Mouse (Mus musculus) embryo, embryonic 10 days (tissue): ENCODE data around the gene Cramp1l.

ENCODE experiments used
- DNase-seq: peaks from one replicate; pipeline ENCODE4 v3.0.0-alpha.2; 2015; ENCODE audit warnings: low spot score

The Cramp1l gene

DNA sequence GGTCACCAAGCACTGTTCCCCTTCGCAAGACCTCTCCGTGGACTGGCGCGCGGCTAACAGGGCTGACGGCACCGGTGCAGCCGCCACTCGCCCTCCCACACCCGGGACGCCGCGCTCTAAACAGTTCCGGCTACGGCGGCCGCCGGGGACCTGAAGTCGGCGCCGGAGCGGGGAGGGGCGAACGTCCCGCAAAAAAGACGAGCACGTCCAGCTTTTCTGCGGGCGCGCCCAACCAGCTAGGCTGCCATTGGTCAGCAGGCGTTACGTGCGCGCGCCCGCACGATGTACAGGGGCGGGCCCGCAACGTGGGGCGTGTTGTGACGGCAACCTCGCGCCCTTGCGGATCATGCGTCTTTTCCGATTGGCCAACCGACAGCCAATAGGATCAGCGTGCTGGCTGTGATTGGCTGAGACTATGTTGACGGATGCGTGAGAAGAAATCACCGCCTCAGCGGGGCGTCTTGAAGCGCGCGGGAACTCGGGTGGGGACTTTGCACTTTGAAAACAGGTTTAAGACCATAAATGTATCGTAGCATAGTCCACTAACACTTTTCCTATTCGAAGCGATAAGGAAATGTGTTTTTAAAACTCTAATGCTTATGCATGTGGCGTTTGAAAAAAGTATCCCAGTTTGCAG lies at the start of gene Cramp1l, which contains the start of gene Ift140:
Gene Cramp1l, minus strand, starts transcription at position 134 of the 637 bp plus-strand sequence.
Gene Ift140, plus strand, starts transcription at position 431 of the 637 bp plus-strand sequence.
- DNase-seq = peak; percentile 100

DNA sequence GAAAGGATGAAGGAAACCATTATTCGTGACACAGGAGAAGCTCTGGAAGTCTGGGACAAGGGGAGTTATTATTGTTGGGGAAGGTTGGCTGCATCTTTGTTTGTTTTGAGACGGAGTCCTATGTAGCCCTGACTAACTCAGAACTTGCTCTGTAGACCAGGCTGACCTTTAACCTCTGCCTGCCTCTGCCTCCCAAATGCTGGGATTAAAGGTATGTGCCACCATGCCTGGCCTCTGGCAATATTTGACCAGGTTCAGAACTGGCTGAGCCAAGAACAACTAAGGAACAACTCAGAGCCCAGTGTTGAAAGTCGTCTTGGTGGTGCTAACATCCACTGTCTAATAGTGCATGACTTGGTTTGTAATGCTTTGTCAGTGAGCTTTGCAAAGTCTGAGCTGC lies 49.6 kb upstream of the Cramp1l start:
- DNase-seq = no peak

DNA sequence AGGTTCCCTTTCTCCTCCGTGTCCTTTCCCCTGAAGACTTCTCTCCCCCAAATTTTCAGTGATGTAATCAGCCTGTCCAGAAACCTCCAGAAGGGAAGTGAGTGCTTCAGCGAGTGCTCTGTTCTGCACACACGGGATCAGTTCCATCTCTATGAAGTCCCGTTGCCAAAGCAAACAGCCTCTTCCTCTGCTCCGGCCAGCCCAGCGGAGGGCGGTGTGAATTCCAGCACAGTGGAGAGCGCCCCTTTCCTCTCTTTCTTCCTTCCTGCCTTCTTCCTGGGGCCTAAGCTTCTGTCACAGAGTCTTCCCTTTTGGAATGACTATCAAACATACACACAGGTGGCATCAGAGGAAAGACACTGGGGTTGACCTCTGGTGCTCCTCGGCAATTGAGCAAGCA lies 48.8 kb upstream of the Cramp1l start:
- no peak for DNase-seq

DNA sequence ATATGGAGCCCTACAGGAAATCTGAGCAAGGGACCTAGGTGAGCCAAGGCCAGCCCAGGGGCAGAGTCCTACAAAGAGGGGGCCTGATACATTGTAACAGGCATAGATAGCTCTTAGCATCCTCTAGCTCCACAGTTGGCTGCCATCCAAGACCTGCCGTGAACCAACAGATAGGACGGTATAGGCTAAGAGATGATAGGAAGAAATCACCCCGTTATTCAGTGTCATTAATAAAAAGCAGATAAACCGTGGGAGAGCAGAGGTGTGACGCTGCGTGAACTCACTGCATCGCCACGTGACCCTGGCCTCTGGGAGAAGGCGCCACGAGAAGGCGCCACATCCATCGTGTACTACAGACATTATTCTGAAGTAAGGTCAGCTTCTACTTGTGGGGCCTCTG lies 48.3 kb upstream of the Cramp1l start:
- no peak for DNase-seq

DNA sequence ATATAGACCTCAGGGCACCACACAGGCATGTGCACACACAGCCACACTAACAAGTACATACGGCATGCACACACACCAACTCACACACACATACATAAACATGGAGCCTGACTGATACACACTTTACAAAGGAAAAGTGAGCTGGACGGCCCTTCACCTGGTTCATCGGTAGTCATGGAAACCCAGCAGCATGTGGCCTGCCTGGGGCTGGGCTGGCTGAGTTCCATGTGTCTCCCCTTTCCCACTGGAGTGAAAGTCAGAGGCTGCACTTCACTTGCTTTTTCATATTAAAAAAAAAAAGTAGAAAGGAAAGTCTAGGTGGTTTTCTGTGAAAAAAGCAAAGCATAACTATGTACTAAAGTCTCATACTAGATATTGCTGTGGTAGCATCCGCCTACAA lies 47.7 kb upstream of the Cramp1l start:
- no peak for DNase-seq

DNA sequence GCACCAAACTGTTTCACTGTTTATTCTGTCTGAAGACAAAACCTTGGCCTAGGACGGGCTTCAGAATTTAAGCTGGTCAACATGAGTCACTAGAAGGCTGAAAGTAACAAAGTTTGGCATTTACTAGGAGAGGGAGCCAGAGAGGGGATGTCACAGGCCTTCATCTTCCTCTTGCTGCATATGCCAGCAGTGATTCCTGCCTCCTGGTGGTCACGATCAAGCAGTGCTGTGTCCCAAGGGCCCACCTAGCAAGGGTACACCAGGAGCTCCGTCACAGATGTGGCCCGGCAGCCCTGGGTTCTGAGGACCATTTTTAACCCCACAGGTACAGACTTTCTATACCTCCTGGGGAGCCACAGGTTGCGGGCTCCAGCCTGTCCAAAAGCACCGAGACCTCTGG lies 41.5 kb upstream of the Cramp1l start:
- DNase-seq = no peak

DNA sequence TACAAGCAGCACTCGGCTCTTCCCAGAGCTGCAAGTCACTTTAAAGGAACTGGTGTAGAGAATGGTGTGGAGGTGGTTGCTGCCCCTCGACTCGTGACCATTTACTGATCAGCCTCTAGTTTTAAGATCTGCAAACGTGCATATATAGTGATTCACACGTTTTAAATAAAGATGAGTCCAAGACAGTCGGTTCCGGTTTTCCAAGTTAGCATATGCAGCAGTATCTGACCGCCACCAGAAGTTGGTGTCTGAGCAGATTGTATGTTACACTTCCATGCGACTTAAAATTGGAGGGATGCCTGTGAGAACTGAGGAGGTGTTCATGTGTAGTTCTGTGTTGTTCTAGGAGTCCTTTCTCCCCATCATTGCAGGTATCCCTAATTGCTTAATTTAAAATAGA lies 37.7 kb upstream of the Cramp1l start:
- DNase-seq = no peak

DNA sequence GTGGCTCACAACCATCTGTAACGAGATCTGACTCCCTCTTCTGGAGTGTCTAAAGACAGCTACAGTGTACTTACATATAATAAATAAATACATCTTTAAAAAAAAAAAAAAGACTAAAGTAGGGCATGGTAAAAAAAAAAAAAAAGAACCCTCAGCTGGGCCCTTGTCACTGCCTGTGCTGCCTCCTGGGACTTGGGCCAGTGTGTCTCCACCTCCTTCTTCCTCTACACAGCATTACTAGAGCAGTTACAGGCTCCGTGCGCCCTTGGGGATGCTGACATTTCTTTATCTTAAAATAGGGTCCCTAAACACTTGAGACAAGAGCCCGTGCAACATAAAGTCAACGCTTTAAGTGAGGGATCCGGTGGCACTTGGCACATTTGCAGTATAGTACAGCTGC lies 31.6 kb upstream of the Cramp1l start:
- DNase-seq = no peak

DNA sequence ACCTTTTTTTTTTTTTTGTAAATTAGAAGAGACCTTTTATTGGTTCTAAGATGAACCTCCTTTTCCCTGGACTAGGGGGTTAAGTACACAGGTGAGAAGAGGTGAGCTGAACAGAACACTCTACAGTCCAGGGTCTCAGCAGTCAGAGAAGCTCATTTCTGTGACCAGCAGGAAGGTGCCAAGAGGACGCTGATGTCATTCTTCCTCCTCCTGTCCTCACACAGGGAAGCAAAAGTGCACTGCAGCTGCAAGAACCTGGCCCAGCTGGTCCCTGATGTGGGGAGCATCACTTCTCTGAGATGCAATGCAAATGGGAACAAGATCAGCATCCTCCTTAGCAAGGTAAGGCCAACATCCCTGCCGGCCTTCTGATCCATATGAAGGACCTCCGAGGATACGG lies 29.7 kb upstream of the Cramp1l start:
- no peak for DNase-seq

DNA sequence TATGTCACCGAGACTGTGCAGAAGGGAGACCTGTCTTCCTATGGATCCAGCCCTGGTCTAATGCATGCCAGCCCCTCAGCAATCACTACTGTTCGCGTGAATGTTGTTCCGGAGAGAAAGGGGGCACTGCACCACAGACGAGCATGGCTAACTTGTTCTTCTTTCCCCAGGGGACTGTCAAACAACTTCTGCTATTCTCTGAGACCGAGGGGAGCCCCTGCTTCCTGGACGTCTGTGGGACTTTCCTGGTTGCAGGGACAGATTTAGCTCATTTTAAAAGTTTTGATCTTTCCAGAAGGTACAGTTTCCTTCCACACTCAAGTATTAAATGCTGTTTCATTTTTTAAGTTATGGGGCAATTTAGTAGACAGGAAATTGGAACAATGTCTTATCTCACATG lies 29.3 kb upstream of the Cramp1l start:
- no peak for DNase-seq

DNA sequence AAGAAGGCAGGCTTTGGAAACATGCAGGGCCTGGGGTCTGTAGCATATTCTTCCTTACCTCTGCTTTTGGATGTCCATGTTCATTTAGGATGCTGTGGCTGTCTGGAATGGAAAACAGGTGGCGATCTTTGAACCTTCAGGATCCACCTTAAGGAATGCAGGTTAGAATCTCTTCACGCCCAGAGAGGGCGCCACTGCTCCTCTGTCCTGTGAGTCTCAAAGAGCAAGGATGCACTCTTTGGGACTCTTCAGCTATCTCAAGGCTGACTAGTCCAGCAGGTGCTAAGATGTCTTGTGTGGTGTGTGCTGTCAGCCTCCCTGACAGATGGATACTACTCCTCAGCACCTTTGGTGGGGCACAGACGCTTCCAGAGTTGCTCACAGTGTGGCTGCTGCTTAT lies 20.6 kb upstream of the Cramp1l start:
- peak; percentile 16 for DNase-seq

DNA sequence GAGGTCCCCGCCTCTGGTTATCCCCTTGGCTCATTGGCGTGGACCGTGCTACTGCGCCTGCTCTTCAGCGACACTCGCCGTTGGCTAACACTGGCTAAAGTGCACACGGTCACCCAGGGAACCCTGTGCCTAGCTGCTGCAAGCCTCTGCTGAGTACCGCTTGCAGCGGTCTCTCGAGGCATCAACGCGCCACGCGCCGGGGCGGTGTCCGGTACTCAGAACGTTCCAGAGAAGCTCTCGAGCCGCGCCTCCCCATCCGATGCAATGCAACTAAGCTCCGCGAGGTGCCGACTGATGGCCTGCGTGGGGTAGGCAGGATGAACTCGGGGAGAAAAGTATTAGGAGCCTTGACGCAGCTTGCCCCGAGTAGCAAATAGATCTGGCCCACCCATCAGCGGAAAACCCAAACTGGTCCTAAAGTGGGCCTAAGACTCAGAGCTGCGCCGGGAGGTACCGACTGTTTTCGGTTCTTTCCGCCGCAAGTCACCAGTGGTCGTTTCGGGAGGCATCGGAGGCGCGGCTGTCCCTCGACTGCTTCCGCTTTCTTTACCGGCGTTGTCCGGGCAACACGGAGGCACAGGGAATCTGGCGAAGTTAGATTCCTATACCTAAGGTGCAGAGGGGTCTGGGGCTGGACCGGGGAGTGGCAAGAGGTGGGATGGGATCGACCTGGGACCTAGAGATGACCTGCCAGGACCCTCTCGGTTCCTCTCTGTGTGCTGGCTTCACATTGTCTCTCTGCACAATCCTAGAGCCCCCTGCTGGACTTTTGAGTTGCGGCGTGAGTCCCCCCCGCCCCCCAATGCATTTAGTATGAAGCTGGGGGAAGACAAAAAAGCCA lies 924 bp upstream of the Cramp1l start:
- DNase-seq = peak; percentile 89

DNA sequence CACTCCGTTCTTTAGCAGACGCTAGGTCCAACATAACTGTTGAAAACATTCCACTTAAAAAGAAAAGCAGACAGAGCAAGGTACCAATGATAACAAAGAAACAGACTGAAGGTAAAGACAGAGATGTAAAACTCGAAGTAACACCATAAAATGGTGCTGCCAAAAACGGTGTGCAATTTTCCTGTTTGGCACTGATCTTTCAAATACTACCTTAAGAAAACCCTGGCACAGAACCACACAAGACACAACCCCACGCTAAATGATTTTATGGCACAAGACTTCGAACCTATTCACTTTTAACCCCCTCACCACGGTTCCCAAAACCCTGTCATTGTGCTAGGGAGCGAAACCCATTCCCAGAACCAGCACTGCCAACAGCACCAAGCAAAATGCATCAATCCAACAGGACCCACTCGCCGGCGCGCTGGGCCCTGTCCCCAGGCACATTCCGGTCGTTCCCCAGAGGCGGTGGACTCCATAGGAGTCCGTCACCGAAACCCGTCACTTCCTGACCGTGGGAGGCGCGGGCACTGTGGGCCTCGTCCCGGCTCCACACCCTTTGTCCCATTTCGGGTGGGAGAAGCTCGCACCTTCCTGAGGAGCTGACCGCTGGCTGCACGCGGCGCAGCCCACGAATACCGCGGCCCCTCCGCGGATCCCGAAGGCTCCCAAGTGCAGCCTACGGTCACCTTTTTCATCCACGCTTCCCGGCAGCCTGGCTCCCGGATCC lies 582 bp downstream of the Cramp1l start:
- peak; percentile 53 for DNase-seq

DNA sequence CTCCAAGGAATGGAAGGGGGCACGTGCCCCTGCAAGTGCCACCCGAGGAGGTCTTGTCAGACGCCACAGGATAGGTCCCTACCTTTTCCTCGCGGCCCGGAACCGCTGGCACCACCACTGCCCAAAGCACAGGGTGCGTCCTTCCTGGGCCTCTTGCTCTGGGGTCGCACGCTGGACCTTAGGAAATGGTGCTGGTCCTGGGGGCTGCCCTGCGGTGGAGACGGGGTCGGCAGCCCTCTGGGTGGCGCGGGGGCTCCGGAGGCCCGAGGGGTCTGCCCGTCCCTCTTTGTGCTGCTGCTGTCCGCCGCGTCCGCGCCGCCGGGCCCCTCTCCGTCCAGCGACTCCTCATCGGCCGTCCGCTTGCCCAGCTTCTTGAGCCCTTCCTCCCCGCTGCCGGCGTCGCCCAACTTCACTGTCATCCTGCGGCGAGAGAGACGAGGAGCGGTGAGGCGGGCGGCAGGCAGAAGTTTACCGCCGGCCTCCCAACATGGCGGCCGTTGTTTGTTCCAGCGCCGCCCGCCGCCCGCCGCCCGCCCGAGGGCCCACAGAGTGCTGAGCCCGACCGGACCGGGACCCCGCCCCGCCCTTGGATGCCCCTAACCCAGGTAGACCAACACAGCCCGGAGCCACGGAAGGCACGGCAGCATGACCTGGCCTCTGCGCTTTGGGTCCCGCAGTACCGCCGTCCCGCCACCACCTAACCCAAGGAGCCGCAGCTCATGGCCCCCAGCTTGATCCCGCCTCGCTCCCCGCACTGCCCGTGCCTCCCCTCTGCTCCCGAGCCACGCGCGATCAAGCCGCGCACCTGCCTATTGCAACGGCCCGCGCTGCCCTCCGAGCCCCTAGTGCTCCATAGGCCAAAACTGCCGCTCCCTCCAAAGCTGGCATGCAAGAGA lies 1.7 kb downstream of the Cramp1l start:
- peak; percentile 49 for DNase-seq

DNA sequence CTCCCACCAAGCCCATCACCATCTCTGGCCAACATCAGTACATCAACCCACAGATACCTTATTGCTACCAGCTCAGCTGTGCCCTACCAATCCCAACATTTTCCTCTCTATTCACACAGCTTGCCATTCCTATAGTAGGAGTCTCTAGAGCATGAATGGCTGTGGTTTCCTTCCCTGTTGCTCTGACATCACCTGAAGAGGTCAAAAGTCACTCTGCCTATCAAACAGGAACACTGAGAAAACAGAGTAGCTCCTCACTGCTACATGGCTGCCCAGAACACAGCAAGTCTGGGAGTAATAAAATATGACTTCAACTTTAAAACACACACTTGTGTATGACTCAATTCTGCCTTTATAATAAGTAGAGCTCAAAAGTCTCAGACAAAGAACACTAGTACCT lies 8.1 kb downstream of the Cramp1l start:
- DNase-seq = no peak

DNA sequence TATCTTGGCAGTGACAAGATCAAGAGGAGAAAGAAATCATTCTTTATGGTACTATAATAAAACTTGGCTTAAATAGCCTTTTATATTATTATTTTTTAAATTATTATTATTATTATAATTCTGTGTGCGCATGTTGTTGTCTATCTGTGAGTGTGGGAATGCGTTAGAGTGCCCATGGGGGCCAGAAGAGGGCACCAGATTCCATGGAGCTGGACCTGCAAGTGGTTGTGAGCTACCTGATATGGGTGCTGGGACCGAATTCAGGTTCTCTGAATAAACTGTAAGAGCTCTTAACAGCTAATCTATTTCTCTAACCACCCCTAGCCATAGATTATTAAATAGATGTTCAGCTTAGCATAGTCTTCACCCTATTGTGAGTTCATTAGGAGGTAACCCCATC lies 10.5 kb downstream of the Cramp1l start:
- DNase-seq = no peak

DNA sequence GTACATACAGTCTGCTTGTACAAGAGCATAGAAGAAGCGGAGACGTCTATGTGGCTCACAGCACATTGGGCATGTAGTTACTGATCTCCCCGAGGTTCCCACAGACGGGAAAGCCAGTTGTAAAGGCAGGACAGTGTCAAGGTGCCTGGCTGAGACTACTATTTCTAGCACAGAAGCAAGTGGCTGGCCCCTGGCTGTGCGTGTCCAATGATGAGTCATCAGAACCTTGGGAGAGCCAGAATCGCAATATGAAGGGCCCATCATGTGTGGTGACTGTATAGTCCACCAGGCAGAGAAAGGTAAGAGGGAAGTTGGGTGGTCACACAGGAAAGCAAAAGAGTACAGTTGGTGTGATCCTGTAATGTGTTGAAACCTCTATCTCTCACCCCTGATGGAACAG lies 20.9 kb downstream of the Cramp1l start:
- DNase-seq = no peak

DNA sequence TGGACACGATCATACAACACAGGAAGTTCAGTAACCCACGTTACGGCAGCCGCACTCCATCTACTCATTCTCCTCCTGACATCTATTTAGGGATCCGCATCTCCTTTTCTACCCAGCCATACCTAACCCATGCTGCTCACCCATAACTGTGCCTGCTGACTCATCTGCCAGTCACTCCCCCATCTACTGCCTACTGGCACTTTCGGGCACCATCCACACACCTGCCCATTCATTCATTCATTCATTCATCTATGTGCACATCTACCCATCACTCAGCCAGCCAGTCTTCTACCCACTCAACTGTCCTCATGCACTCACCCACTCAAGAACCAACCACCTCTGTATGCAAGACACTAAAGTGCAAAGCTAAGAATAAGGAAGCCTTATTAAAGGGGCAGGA lies 28.4 kb downstream of the Cramp1l start:
- no peak for DNase-seq

DNA sequence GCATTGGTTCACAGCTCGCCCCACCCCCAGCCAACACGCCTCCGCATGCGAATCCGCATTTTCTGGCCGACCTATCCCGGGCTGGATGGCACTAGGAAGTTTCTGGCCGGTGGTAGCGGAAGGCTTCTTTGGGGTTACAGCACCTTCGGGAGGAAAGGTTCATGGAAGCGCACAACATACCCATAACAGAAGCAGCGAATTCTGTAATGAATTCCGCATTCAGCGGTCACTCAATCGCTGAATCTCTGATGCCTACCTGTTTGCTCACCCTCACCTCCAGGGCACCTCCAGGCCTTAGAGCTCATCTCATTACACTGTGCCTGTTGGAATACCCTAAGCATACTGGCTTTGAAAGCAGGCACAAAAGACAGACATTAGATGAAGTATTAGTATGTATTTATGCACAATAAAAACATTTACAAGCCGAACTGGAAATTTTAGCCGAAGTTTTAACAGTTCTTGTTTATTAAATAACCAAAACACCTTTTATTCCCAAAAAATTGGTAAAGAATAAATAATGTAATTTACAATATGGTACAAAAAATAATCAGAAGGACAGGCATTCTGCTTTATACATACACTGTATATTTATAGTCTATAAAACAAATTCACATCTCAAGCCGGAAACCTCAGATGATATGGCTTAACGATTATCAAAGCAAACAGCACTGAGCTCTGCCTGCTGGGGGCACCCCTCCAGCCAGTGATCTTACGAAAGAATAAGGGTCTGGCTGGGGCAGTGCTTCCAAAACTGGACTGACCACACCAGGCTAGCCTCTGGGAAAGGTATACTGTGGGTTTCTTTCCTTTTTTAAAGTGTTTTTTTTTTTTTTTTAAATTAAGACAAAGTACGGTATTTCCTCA lies 54.5 kb downstream of the Cramp1l start:
- no peak for DNase-seq

DNA sequence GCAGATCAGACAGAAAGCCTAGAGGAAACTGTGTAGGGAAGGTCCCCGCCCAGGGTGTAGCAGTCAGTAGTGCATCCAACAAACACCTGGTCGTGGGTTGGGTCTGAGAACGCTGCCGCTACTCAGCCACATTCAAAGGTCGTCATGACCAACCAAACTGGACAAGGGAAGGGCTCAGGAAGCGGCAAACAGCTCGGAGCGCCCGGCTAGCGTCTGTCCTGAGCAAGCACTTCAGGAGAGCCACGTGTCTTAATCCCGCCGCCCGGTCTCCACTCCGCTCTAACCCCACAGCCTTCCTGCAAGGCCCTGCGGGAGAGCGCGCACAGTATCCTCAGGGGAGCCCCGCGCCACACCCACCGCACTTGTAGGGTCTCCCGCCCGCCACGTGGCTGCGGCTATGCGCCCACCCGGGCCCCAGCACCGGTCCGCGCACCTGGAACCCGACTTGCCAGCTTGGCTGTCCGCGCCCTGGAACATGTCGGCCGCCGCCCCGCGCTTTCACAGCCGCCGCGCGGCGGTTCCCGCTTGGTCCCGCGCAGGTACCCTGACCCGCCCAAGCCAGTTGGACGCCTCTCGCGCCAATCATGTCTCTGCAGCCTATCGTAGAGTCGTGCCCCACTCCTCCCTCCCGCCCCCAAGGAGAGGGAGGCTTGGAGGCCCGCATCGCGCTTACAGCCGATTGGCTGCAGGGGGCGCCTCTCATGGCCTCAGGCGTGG lies 55.3 kb downstream of the Cramp1l start, which contains the start of gene Jpt2:
Gene Jpt2, minus strand, starts transcription at position 555 of the 717 bp plus-strand sequence.
- peak; percentile 98 for DNase-seq
